Mouse (Mus musculus) cerebellum, adult 11-12 months (tissue): ENCODE results near the gene Ccdc141.
"Not testable (repeated sequence)": the region's sequence is repeated elsewhere in the genome, so short reads cannot be mapped to it uniquely, and the experiment has no call there.

Experiments
- DNase-seq: peaks from one replicate; pipeline ENCODE4 v3.0.0; 2022

The Ccdc141 gene

GRCm38 (mm10) chr2:77042912-77043311 lies 127.5 kb downstream of the Ccdc141 start:
- DNase-seq = no peak

GRCm38 (mm10) chr2:77039683-77040082 lies 130.8 kb downstream of the Ccdc141 start:
- no peak for DNase-seq

- DNase-seq = no peak
Observed at GRCm38 (mm10) chr2:77039281-77039680, 131.2 kb downstream of the Ccdc141 start.

- no peak for DNase-seq
Observed at GRCm38 (mm10) chr2:77037211-77037610, 133.2 kb downstream of the Ccdc141 start.

GRCm38 (mm10) chr2:77034112-77034511 lies 136.3 kb downstream of the Ccdc141 start:
- DNase-seq = no peak

- DNase-seq = no peak
Observed at GRCm38 (mm10) chr2:77033322-77034060, 136.9 kb downstream of the Ccdc141 start.

GRCm38 (mm10) chr2:77020649-77021048 lies 149.8 kb downstream of the Ccdc141 start:
- no peak for DNase-seq

- DNase-seq = no peak
Observed at GRCm38 (mm10) chr2:77017735-77018134, 152.7 kb downstream of the Ccdc141 start.

- not testable (repeated sequence) for DNase-seq
Observed at GRCm38 (mm10) chr2:77013449-77013848, 157.0 kb downstream of the Ccdc141 start.

- no peak for DNase-seq
Observed at GRCm38 (mm10) chr2:77011981-77012380, 158.5 kb downstream of the Ccdc141 start.

GRCm38 (mm10) chr2:77007015-77007414 lies 163.4 kb downstream of the Ccdc141 start:
- no peak for DNase-seq

GRCm38 (mm10) chr2:77003148-77003547 lies 167.3 kb downstream of the Ccdc141 start:
- no peak for DNase-seq

- DNase-seq = no peak
Observed at GRCm38 (mm10) chr2:76998351-76998750, 172.1 kb downstream of the Ccdc141 start.

GRCm38 (mm10) chr2:76992493-76993201 lies 177.8 kb downstream of the Ccdc141 start:
- no peak for DNase-seq

- no peak for DNase-seq
Observed at GRCm38 (mm10) chr2:76987317-76987716, 183.1 kb downstream of the Ccdc141 start.

GRCm38 (mm10) chr2:76984384-76984783 lies 186.1 kb downstream of the Ccdc141 start:
- no peak for DNase-seq

- DNase-seq = no peak
Observed at GRCm38 (mm10) chr2:76983601-76984000, 186.8 kb downstream of the Ccdc141 start.

- DNase-seq = no peak
Observed at GRCm38 (mm10) chr2:76982391-76983145, 187.9 kb downstream of the Ccdc141 start, which contains the start of gene Ttn. Gene Ttn (minus strand): TSS chr2:76982547.

GRCm38 (mm10) chr2:76981717-76982116 lies 188.7 kb downstream of the Ccdc141 start:
- no peak for DNase-seq

GRCm38 (mm10) chr2:76980146-76980545 lies 190.3 kb downstream of the Ccdc141 start:
- no peak for DNase-seq

GRCm38 (mm10) chr2:76977650-76978049 lies 192.8 kb downstream of the Ccdc141 start:
- no peak for DNase-seq

GRCm38 (mm10) chr2:76972051-76972450 lies 198.4 kb downstream of the Ccdc141 start:
- DNase-seq = no peak

- DNase-seq = no peak
Observed at GRCm38 (mm10) chr2:76971069-76971468, 199.4 kb downstream of the Ccdc141 start.

GRCm38 (mm10) chr2:76970669-76971068 lies 199.8 kb downstream of the Ccdc141 start:
- no peak for DNase-seq
